Mouse (Mus musculus) lung, postnatal 0 days (tissue): ENCODE results near the gene Islr.

ENCODE experiments used
- CTCF ChIP-seq: IDR thresholded peaks from 2 replicates; pipeline ENCODE4 v1.5.1; 2016; ENCODE audit warnings: antibody characterized with exemption, mild to moderate bottlenecking
- EP300 ChIP-seq: IDR thresholded peaks from 2 replicates; pipeline ENCODE4 v1.6.1; 2016; ENCODE audit warnings: antibody characterized with exemption, mild to moderate bottlenecking, control low read depth

- TF ChIP-seq EP300: no peak
- TF ChIP-seq CTCF: no peak
Measured at GRCm38 (mm10) chr9:58210304-58210627, 6.2 kb upstream of the Islr start.
